Mouse (Mus musculus) lung, embryonic 15.5 days (tissue): ENCODE data around the gene Pgc. TPM values are rescaled to one million over a fixed set of nuclear protein-coding genes. Genes with fewer than 3 reads are reported as not detected.

Source experiments
- ATAC-seq: fragments of 200-750 bp; cut with Nextera tagmentation; 2 replicates; pipeline ENCODE4 v1.8.0; 2017; ENCODE audit warnings: moderate number of reproducible peaks, borderline replicate concordance; ENCODE audit not compliant: low FRiP score, low TSS enrichment; ENCODE audit errors: extremely low read depth
- H3K27ac ChIP-seq: fragments of 300-500 bp; sonication (generic); 2 replicates; pipeline ENCODE4 v1.5.1; 2015; ENCODE audit warnings: moderate library complexity, mild to moderate bottlenecking, inconsistent platforms
- H3K27me3 ChIP-seq: fragments of 300-500 bp; sonication (generic); 2 replicates; pipeline ENCODE4 v1.6.1; 2015; ENCODE audit warnings: inconsistent platforms
- H3K36me3 ChIP-seq: fragments of 300-500 bp; sonication (generic); 2 replicates; pipeline ENCODE4 v1.6.1; 2015; ENCODE audit warnings: inconsistent platforms
- H3K4me1 ChIP-seq: fragments of 300-500 bp; sonication (generic); 2 replicates; pipeline ENCODE4 v1.6.1; 2015; ENCODE audit warnings: inconsistent platforms
- H3K4me2 ChIP-seq: fragments of 300-500 bp; sonication (generic); 2 replicates; pipeline ENCODE4 v1.6.1; 2015; ENCODE audit warnings: inconsistent platforms, mild to moderate bottlenecking, moderate library complexity
- H3K4me3 ChIP-seq: fragments of 300-500 bp; sonication (generic); 2 replicates; pipeline ENCODE4 v1.5.1; 2015; ENCODE audit warnings: mild to moderate bottlenecking, inconsistent platforms
- H3K9ac ChIP-seq: fragments of 300-500 bp; sonication (generic); 2 replicates; pipeline ENCODE4 v1.6.1; 2015; ENCODE audit warnings: inconsistent platforms
- H3K9me3 ChIP-seq: fragments of 300-500 bp; sonication (generic); 2 replicates; pipeline ENCODE4 v1.6.1; 2016; ENCODE audit warnings: inconsistent platforms
- WGBS: fragments of 180-500 bp; shearing (Covaris S2); methylation state at CpG from one replicate; pipeline ENCODE4 v1.1.7; 2015; 5-methylcytosine and 5-hydroxymethylcytosine counted together
- polyA plus RNA-seq: library from polyadenylated mRNA; unstranded; fragments of >200 nt; fragmentation: Nextera tagmentation; extraction: Ambion mirVana; gene quantifications from 2 replicates; pipeline ENCODE4 v1.2.1, GENCODE M21; 2015

Pgc gene
- polyA plus RNA-seq, 1 experiment from 2014 or later: 15.7 TPM

GRCm38 (mm10) chr17:47738879-47739798 lies 12.5 kb downstream of the Pgc start:
- Histone ChIP-seq H3K9me3 (no peaks in the 10 kb centered on the region), H3K4me2 (peak overlapping the region; percentile 99), H3K27me3 (peaks cover 7% of the 10 kb centered on the region; the same call in 1 of the 2 replicates), H3K36me3 (no peaks in the 10 kb centered on the region), H3K4me3 (peak overlapping the region; percentile 86), H3K4me1 (peaks cover 21% of the 10 kb centered on the region), H3K9ac (peak overlapping the region; percentile 68; the same call in 1 of the 2 replicates), H3K27ac (0 out of 2 replicates have a peak overlapping the region, but pooled peaks have one; percentile 45)
- 13% methylated on average over 20 of the region's 20 CpGs for WGBS
- ATAC-seq: no peak

GRCm38 (mm10) chr17:47740186-47740585 lies 13.5 kb downstream of the Pgc start:
- H3K4me2 ChIP-seq: no peak overlapping the region
- no peaks in the 10 kb centered on the region for H3K36me3 ChIP-seq
- peaks cover 21% of the 10 kb centered on the region for H3K4me1 ChIP-seq
- no peak overlapping the region for H3K27ac ChIP-seq
- H3K4me3 ChIP-seq: no peak overlapping the region
- WGBS: 78% methylated on average over 2 of the region's 2 CpGs
- no peak for ATAC-seq
- H3K9me3 ChIP-seq: no peaks in the 10 kb centered on the region
- H3K27me3 ChIP-seq: peaks cover 7% of the 10 kb centered on the region; the same call in 1 of the 2 replicates
- H3K9ac ChIP-seq: no peak overlapping the region

- peaks cover 18% of the 10 kb centered on the region for H3K4me1 ChIP-seq
- H3K9ac ChIP-seq: no peak overlapping the region
- peaks cover 7% of the 10 kb centered on the region; the same call in 1 of the 2 replicates for H3K27me3 ChIP-seq
- no peaks in the 10 kb centered on the region for H3K9me3 ChIP-seq
- H3K36me3 ChIP-seq: no peaks in the 10 kb centered on the region
- no peak overlapping the region for H3K27ac ChIP-seq
- H3K4me3 ChIP-seq: no peak overlapping the region
- ATAC-seq: no peak
- H3K4me2 ChIP-seq: no peak overlapping the region
- 30% methylated on average over 16 of the region's 16 CpGs for WGBS
Observed at GRCm38 (mm10) chr17:47742991-47743734, 16.5 kb downstream of the Pgc start.

GRCm38 (mm10) chr17:47744086-47744485 lies 17.4 kb downstream of the Pgc start:
- Histone ChIP-seq H3K9ac (no peak overlapping the region), H3K4me2 (no peak overlapping the region), H3K9me3 (no peaks in the 10 kb centered on the region), H3K4me3 (no peak overlapping the region), H3K4me1 (peaks cover 18% of the 10 kb centered on the region), H3K27ac (no peak overlapping the region), H3K36me3 (no peaks in the 10 kb centered on the region), H3K27me3 (peaks cover 4% of the 10 kb centered on the region; the same call in 1 of the 2 replicates)
- WGBS: 90% methylated on average over 14 of the region's 14 CpGs
- ATAC-seq: no peak

GRCm38 (mm10) chr17:47744746-47745368 lies 18.2 kb downstream of the Pgc start:
- H3K9me3 ChIP-seq: no peaks in the 10 kb centered on the region
- no peak overlapping the region for H3K27ac ChIP-seq
- no peak overlapping the region for H3K4me3 ChIP-seq
- H3K9ac ChIP-seq: no peak overlapping the region
- no peaks in the 10 kb centered on the region; the same call in 1 of the 2 replicates for H3K27me3 ChIP-seq
- H3K4me2 ChIP-seq: no peak overlapping the region
- ATAC-seq: no peak
- H3K4me1 ChIP-seq: peaks cover 18% of the 10 kb centered on the region
- no peaks in the 10 kb centered on the region for H3K36me3 ChIP-seq
- 88% methylated on average over 10 of the region's 10 CpGs for WGBS

- Histone ChIP-seq H3K27me3 (no peaks in the 10 kb centered on the region), H3K36me3 (no peaks in the 10 kb centered on the region), H3K9ac (0 out of 2 replicates have a peak overlapping the region, but pooled peaks have one; percentile 2), H3K4me2 (no peak overlapping the region), H3K9me3 (no peaks in the 10 kb centered on the region), H3K27ac (peak overlapping the region; percentile 60), H3K4me1 (peaks cover 18% of the 10 kb centered on the region), H3K4me3 (no peak overlapping the region)
- whole genome bisulfite sequencing: 35% methylated on average over 14 of the region's 14 CpGs
- peak; percentile 82 for ATAC-seq
Observed at GRCm38 (mm10) chr17:47748791-47749553, 22.3 kb downstream of the Pgc start.

- H3K4me2 ChIP-seq: no peak overlapping the region
- H3K27me3 ChIP-seq: no peaks in the 10 kb centered on the region
- H3K27ac ChIP-seq: peak overlapping the region; percentile 60; the same call in 1 of the 2 replicates
- no peak overlapping the region for H3K4me3 ChIP-seq
- H3K4me1 ChIP-seq: peaks cover 18% of the 10 kb centered on the region
- ATAC-seq: no peak
- no peaks in the 10 kb centered on the region for H3K36me3 ChIP-seq
- no peaks in the 10 kb centered on the region for H3K9me3 ChIP-seq
- WGBS: 68% methylated on average over 3 of the region's 3 CpGs
- no peak overlapping the region for H3K9ac ChIP-seq
Observed at GRCm38 (mm10) chr17:47749626-47750025, 23.0 kb downstream of the Pgc start.

- Histone ChIP-seq H3K4me1 (peaks cover 18% of the 10 kb centered on the region), H3K27me3 (no peaks in the 10 kb centered on the region), H3K9me3 (no peaks in the 10 kb centered on the region), H3K27ac (no peak overlapping the region), H3K9ac (no peak overlapping the region), H3K4me2 (no peak overlapping the region), H3K4me3 (no peak overlapping the region), H3K36me3 (no peaks in the 10 kb centered on the region)
- WGBS: 55% methylated on average over 6 of the region's 6 CpGs
- ATAC-seq: no peak
Observed at GRCm38 (mm10) chr17:47750101-47750500, 23.5 kb downstream of the Pgc start.

GRCm38 (mm10) chr17:47751811-47752210 lies 25.2 kb downstream of the Pgc start:
- Histone ChIP-seq H3K4me1 (peaks cover 18% of the 10 kb centered on the region), H3K36me3 (no peaks in the 10 kb centered on the region), H3K4me2 (no peak overlapping the region), H3K27ac (no peak overlapping the region), H3K9me3 (no peaks in the 10 kb centered on the region), H3K4me3 (no peak overlapping the region), H3K9ac (no peak overlapping the region), H3K27me3 (no peaks in the 10 kb centered on the region)
- WGBS: 72% methylated on average over 5 of the region's 5 CpGs
- no peak for ATAC-seq

GRCm38 (mm10) chr17:47753130-47753775 lies 26.6 kb downstream of the Pgc start:
- H3K4me1 ChIP-seq: peaks cover 15% of the 10 kb centered on the region
- H3K4me3 ChIP-seq: no peak overlapping the region
- no peak overlapping the region for H3K4me2 ChIP-seq
- ATAC-seq: no peak
- no peak overlapping the region for H3K9ac ChIP-seq
- no peaks in the 10 kb centered on the region for H3K9me3 ChIP-seq
- no peak overlapping the region for H3K27ac ChIP-seq
- 58% methylated on average over 8 of the region's 8 CpGs for WGBS
- H3K36me3 ChIP-seq: no peaks in the 10 kb centered on the region
- no peaks in the 10 kb centered on the region for H3K27me3 ChIP-seq
